Mouse (Mus musculus) limb, embryonic 11.5 days (tissue): ENCODE data around the gene Clstn3. TPM values are rescaled to one million over a fixed set of nuclear protein-coding genes. Genes with fewer than 3 reads are reported as not detected.
"Not testable (repeated sequence)": the region's sequence is repeated elsewhere in the genome, so short reads cannot be mapped to it uniquely, and the experiment has no call there.

ENCODE experiments used
- ATAC-seq: fragments of 200-750 bp; cut with Nextera tagmentation; 2 replicates; pipeline ENCODE4 v1.8.0; 2017; ENCODE audit warnings: low read depth; ENCODE audit not compliant: insufficient number of reproducible peaks, low FRiP score, low TSS enrichment
- DNase-seq: peaks from one replicate; pipeline ENCODE4 v3.0.0-alpha.2; 2015; ENCODE audit warnings: low spot score
- H3K27ac ChIP-seq: fragments of 300-500 bp; sonication (generic); replicated peaks from 2 replicates; pipeline ENCODE4 v1.5.1; 2014; ENCODE audit warnings: low read depth, mild to moderate bottlenecking, low read length
- H3K27me3 ChIP-seq: fragments of 300-500 bp; sonication (generic); 2 replicates; pipeline ENCODE4 v1.6.1; 2014; ENCODE audit warnings: mild to moderate bottlenecking, low read length, mixed read lengths; ENCODE audit not compliant: control insufficient read depth, insufficient read depth
- H3K36me3 ChIP-seq: fragments of 300-500 bp; sonication (generic); 2 replicates; pipeline ENCODE4 v1.6.1; 2014; ENCODE audit warnings: mild to moderate bottlenecking, low read length, moderate library complexity, mixed read lengths; ENCODE audit not compliant: control insufficient read depth, insufficient read depth
- H3K4me1 ChIP-seq: fragments of 300-500 bp; sonication (generic); 2 replicates; pipeline ENCODE4 v1.6.1; 2014; ENCODE audit warnings: low read length, mixed read lengths; ENCODE audit not compliant: control insufficient read depth, insufficient read depth
- H3K4me2 ChIP-seq: fragments of 300-500 bp; sonication (generic); 2 replicates; pipeline ENCODE4 v1.6.1; 2014; ENCODE audit warnings: low read depth, mild to moderate bottlenecking, moderate library complexity; ENCODE audit not compliant: severe bottlenecking
- H3K4me3 ChIP-seq: fragments of 300-500 bp; sonication (generic); 2 replicates; pipeline ENCODE4 v1.5.1; 2014; ENCODE audit warnings: low read depth, low read length
- H3K9ac ChIP-seq: fragments of 300-500 bp; sonication (generic); 2 replicates; pipeline ENCODE4 v1.6.1; 2014; ENCODE audit warnings: mild to moderate bottlenecking, low read length
- H3K9me3 ChIP-seq: fragments of 300-500 bp; sonication (generic); 2 replicates; pipeline ENCODE4 v1.6.1; 2016; ENCODE audit warnings: low read length; ENCODE audit not compliant: control insufficient read depth
- WGBS: fragments of 180-500 bp; shearing (Covaris S2); extraction: QIAGEN DNeasy Blood & Tissue Kit; methylation state at CpG from one replicate; pipeline ENCODE4 v1.1.7; 2014; 5-methylcytosine and 5-hydroxymethylcytosine counted together
- polyA plus RNA-seq: library from polyadenylated mRNA; unstranded; fragments of >200 nt; fragmentation: Nextera tagmentation; extraction: Ambion mirVana; gene quantifications from 2 replicates; pipeline ENCODE4 v1.2.1, GENCODE M21; 2014

Gene Clstn3
- 4.3 and 4.4 TPM in 2 replicates for polyA plus RNA-seq

DNA sequence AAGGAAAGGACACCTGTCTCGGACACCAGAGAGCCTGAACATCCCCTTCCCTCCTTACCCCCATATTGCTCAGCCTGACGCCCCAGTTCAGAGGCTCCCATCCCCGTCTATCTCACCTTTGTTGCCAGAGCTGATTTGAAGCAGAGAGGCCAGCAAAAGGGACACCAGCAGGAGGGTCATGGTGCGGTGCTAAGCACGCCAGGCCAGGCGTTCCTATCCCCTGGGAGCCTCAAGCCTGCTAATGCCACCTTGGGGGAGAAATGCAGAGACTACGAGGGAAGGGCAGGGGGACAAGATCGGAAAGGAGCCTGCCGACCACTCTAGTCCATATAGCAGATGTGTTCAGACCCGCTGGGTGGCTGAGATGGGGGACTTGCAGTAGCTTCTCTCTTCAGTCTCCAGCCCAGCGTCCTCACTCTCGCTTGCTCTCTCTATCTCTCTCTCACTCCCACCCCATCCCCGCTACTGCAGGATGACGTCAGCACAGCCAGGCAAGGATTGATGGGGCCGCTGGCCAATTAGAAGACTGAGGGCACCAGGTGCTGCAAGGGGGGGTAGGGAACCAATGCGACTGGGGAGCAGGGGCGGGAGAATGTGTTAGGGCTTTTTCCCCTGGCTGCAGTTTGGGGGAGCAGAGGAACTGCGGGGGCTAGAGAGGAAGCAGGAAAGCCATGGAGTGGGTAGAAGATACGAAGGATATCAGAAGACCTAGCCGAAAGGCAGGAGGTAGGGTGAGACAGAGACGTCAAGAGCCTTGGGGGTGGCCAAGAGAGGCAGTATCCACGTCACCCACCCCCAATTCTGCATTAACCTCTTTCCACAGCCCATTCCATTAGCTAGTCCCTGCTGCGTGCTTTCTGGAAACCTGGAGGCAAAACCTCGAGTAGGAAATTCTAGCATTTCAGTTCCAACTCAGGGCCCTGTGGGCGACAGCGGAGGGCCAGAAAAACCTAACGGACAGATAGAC is at the start of gene Clstn3:
Clstn3 (minus strand) TSS at position 490 of the 967 bp plus-strand sequence.
- no peaks in the 10 kb centered on the region for H3K36me3 ChIP-seq
- peak within 1 kb of the TSS; percentile 53 for H3K9ac ChIP-seq
- no peaks in the 10 kb centered on the region for H3K9me3 ChIP-seq
- no peak within 1 kb of the TSS for H3K27ac ChIP-seq
- peak within 1 kb of the TSS; percentile 35 for H3K4me3 ChIP-seq
- DNase-seq: peak; percentile 86
- 9% methylated on average over 27 of the region's 27 CpGs for WGBS
- peak; percentile 88 for ATAC-seq
- H3K27me3 ChIP-seq: peaks cover 4% of the 10 kb centered on the region; the same call in 1 of the 2 replicates
- H3K4me2 ChIP-seq: peak within 1 kb of the TSS; percentile 57
- 0 out of 2 replicates have a peak, but pooled peaks cover 3% of the 10 kb centered on the region for H3K4me1 ChIP-seq

DNA sequence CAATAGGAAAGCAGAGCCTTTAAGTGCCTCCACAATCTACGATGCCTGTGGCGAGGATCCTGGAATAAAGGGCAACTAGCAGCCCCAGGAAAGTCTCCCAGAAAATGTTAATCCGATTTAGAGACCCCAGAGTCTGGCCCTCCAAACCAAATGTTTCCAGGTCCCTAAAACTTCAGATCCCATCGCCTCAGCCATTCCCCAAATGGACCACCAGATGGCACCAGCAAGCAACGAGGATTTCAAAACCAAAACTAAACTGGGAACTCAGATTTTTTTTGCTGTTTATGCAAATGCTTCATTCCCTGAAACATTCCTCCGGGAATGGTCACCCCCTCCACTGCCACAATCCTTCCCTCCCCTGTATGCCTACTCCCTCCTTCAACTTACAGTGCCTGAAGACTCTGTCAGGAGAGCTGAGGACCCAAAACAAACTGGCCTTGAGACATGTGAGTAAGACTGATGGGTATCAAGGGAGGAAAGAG is 47.8 kb upstream of the Clstn3 start, which contains the start of gene C1ra:
C1ra (plus strand) TSS at position 51 of the 482 bp plus-strand sequence.
- WGBS: 13% methylated on average over 6 of the region's 6 CpGs
- 0 out of 2 replicates have a peak within 1 kb of the TSS, but pooled peaks have one; percentile 16 for H3K4me2 ChIP-seq
- H3K27me3 ChIP-seq: no peaks in the 10 kb centered on the region
- H3K9ac ChIP-seq: no peak within 1 kb of the TSS
- H3K27ac ChIP-seq: no peak within 1 kb of the TSS
- H3K9me3 ChIP-seq: no peaks in the 10 kb centered on the region
- H3K4me1 ChIP-seq: no peaks in the 10 kb centered on the region
- no peak within 1 kb of the TSS for H3K4me3 ChIP-seq
- H3K36me3 ChIP-seq: no peaks in the 10 kb centered on the region
- DNase-seq (peak; percentile 64), ATAC-seq (no peak)

DNA sequence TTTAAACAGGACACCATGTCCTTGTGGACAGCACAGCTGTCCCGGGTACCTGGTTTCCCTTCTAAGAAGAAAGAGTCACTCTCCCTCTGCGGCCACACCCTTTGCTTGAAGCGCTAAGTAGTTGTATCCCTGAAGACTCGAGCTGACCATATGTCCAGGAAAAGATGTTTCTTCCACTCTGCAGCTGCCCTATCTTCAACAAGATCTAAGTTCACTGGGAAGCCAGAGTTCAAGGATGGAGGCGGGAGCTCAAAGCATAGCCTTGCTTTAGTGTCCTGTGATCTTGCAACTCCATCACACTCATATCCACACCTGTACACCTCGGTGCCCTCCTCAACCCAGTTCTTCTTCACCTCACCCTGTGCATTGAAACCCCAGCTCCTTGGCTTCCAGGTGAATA is 47.3 kb upstream of the Clstn3 start:
- no peak for ATAC-seq
- Histone ChIP-seq H3K27ac (no peak overlapping the region), H3K27me3 (no peaks in the 10 kb centered on the region), H3K4me3 (no peak overlapping the region), H3K36me3 (no peaks in the 10 kb centered on the region), H3K9me3 (no peaks in the 10 kb centered on the region), H3K4me1 (no peaks in the 10 kb centered on the region), H3K4me2 (no peak overlapping the region), H3K9ac (no peak overlapping the region)
- no peak for DNase-seq
- 63% methylated on average over 6 of the region's 6 CpGs for WGBS

DNA sequence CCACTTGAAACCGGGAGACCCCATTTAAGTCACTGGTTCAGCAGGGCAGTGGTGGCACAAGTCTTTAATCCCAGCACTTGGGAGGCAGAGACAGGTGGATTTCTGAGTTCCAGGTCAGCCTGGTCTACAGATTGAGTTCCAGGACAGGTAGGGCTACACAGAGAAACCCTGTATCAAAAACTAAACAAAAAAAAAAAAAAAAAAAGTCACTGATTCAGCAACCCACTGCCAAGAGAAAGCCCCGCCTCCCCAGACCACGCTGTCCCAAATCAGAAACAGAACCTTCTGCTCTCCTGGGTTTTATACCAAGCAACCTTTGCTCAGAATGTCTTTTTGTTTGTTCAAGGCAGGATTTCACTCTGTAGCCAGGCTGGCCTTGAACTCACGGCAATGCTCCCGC is 44.6 kb upstream of the Clstn3 start:
- not testable (repeated sequence) for DNase-seq, H3K4me2 ChIP-seq, H3K4me3 ChIP-seq, H3K27me3 ChIP-seq, H3K27ac ChIP-seq, H3K9me3 ChIP-seq, ATAC-seq, H3K4me1 ChIP-seq, H3K36me3 ChIP-seq, H3K9ac ChIP-seq
- WGBS: 79% methylated on average over 5 of the region's 5 CpGs

DNA sequence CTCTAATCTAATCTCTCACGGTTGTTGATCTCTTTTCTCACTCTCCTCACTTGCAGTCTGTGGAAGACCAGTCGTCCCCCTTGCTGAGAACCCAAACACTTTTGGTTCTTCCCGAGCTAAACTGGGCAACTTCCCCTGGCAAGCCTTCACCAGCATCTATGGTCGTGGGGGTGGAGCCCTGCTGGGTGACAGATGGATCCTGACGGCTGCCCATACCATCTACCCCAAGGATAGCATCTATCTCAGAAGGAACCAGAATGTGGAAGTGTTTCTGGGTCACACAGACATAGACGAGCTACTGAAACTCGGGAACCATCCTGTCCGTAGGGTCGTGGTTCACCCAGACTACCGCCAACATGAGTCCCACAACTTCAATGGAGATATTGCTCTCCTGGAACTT is 43.7 kb upstream of the Clstn3 start:
- Histone ChIP-seq H3K36me3 (no peaks in the 10 kb centered on the region), H3K27ac (no peak overlapping the region), H3K9ac (no peak overlapping the region), H3K4me3 (no peak overlapping the region), H3K9me3 (no peaks in the 10 kb centered on the region), H3K27me3 (no peaks in the 10 kb centered on the region), H3K4me1 (no peaks in the 10 kb centered on the region), H3K4me2 (no peak overlapping the region)
- ATAC-seq: no peak
- no peak for DNase-seq
- 84% methylated on average over 10 of the region's 10 CpGs for WGBS

DNA sequence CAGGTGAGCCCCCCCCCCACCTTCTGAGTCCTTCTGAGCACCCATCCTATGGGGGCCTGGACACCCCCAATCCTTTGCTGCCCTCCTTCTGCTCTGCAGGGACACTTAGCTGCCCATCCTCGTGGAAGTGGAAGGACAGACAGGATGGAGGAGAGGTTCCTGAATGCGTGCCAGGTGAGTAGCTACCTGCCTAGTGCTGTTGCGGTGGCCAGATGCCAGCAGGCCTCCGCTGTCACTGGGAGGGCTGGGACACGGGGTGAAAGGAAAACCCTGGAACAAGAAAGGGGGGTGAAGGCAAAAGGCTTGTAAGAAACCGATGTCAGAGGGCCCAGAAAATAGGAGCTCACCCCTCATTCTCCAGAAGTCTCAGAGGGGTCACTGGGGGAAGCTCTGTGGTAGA is 42.4 kb upstream of the Clstn3 start:
- Histone ChIP-seq H3K27ac (no peak overlapping the region), H3K4me3 (no peak overlapping the region), H3K27me3 (no peaks in the 10 kb centered on the region), H3K4me2 (no peak overlapping the region), H3K36me3 (no peaks in the 10 kb centered on the region), H3K9me3 (no peaks in the 10 kb centered on the region), H3K9ac (no peak overlapping the region), H3K4me1 (no peaks in the 10 kb centered on the region)
- DNase-seq (no peak), ATAC-seq (no peak)
- WGBS: 79% methylated on average over 6 of the region's 6 CpGs

DNA sequence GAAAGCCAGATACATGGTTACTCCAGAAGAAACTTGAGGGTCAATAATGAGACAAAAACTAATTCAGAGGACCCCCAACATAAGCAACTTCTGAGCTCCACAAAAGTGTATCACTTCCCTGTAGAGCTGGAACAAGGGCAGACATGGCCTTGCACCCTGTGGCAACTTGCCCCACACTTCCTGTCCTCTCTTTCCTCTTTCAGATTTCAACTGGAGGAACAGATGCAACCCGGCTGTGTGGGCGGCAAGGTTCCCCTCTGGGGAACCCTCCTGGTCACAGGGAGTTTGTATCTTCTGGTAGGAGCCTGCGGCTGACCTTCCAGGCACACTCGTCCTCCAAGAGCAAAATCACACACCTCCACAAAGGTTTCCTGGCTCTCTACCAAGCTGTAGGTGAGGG is 40.4 kb upstream of the Clstn3 start:
- Histone ChIP-seq H3K4me1 (no peaks in the 10 kb centered on the region), H3K9ac (no peak overlapping the region), H3K36me3 (no peaks in the 10 kb centered on the region), H3K4me3 (no peak overlapping the region), H3K27me3 (no peaks in the 10 kb centered on the region), H3K9me3 (no peaks in the 10 kb centered on the region), H3K4me2 (no peak overlapping the region), H3K27ac (no peak overlapping the region)
- DNase-seq (no peak), ATAC-seq (no peak)
- WGBS: 74% methylated on average over 4 of the region's 4 CpGs

DNA sequence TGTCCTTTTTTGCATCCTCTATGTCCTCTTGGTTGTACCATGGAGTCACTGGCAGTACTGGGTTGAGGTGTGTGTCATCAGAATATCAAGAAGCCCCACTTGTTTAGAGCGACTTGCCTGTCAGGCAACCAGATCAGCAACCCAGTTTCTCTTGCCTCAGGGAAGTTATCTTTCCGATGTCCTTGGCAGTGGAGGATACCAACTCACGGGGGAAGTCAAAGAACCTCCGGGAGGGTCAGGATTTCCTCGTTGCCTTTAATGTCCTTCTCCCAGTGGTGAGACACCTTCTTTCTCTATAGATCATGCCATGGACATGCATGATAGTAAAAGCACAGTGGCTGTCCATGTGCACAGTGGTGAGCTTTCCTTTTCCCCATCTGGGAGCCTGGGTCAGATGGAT is 37.4 kb upstream of the Clstn3 start:
- Histone ChIP-seq H3K4me2 (no peak overlapping the region), H3K4me3 (no peak overlapping the region), H3K27ac (no peak overlapping the region), H3K36me3 (no peaks in the 10 kb centered on the region), H3K27me3 (no peaks in the 10 kb centered on the region), H3K9me3 (no peaks in the 10 kb centered on the region), H3K4me1 (no peaks in the 10 kb centered on the region), H3K9ac (no peak overlapping the region)
- WGBS: 88% methylated on average over 5 of the region's 5 CpGs
- DNase-seq: no peak
- ATAC-seq: no peak
